Mouse (Mus musculus) heart, embryonic 16.5 days (tissue): ENCODE data around the gene B430306N03Rik. TPM values are rescaled to one million over a fixed set of nuclear protein-coding genes. Genes with fewer than 3 reads are reported as not detected.
A peak's percentile ranks its signal among the peaks of the same experiment; 100 is the strongest.

Experiments used
- ATAC-seq: fragments of 200-750 bp; cut with Nextera tagmentation; replicated peaks from 2 replicates; pipeline ENCODE4 v1.8.0; 2017; ENCODE audit warnings: moderate number of reproducible peaks; ENCODE audit not compliant: insufficient read depth, low FRiP score; ENCODE audit errors: extremely low read depth
- H3K27ac ChIP-seq: fragments of 300-500 bp; sonication (generic); 2 replicates; pipeline ENCODE4 v1.5.1; 2014; ENCODE audit warnings: mild to moderate bottlenecking, low read length, control low read depth, moderate library complexity
- H3K27me3 ChIP-seq: fragments of 300-500 bp; sonication (generic); 2 replicates; pipeline ENCODE4 v1.6.1; 2014; ENCODE audit warnings: low read length, mixed read lengths; ENCODE audit not compliant: control insufficient read depth, insufficient read depth
- H3K36me3 ChIP-seq: fragments of 300-500 bp; sonication (generic); 2 replicates; pipeline ENCODE4 v1.6.1; 2014; ENCODE audit not compliant: control insufficient read depth, insufficient read depth
- H3K4me1 ChIP-seq: fragments of 300-500 bp; sonication (generic); 2 replicates; pipeline ENCODE4 v1.6.1; 2014; ENCODE audit warnings: low read length, mixed read lengths; ENCODE audit not compliant: control insufficient read depth, insufficient read depth
- H3K4me2 ChIP-seq: fragments of 300-500 bp; sonication (generic); 2 replicates; pipeline ENCODE4 v1.6.1; 2014; ENCODE audit warnings: low read depth, mild to moderate bottlenecking, control low read depth, low read length
- H3K4me3 ChIP-seq: fragments of 300-500 bp; sonication (generic); 2 replicates; pipeline ENCODE4 v1.5.1; 2014; ENCODE audit warnings: mild to moderate bottlenecking, control low read depth, low read length
- H3K9ac ChIP-seq: fragments of 300-500 bp; sonication (generic); 2 replicates; pipeline ENCODE4 v1.6.1; 2014; ENCODE audit warnings: low read length, control low read depth
- H3K9me3 ChIP-seq: fragments of 300-500 bp; sonication (generic); replicated peaks from 2 replicates; pipeline ENCODE4 v1.6.1; 2016; ENCODE audit warnings: low read length; ENCODE audit not compliant: control insufficient read depth
- WGBS: fragments of 180-500 bp; shearing (Covaris S2); extraction: QIAGEN DNeasy Blood & Tissue Kit; methylation state at CpG from one replicate; pipeline ENCODE4 v1.1.7; 2014; 5-methylcytosine and 5-hydroxymethylcytosine counted together
- polyA plus RNA-seq: library from polyadenylated mRNA; unstranded; fragments of >200 nt; fragmentation: Nextera tagmentation; extraction: Ambion mirVana; gene quantifications from 2 replicates; pipeline ENCODE4 v1.2.1, GENCODE M21; 2015

B430306N03Rik gene
- polyA plus RNA-seq, 1 experiment from 2014 or later, result 0.37 TPM

DNA sequence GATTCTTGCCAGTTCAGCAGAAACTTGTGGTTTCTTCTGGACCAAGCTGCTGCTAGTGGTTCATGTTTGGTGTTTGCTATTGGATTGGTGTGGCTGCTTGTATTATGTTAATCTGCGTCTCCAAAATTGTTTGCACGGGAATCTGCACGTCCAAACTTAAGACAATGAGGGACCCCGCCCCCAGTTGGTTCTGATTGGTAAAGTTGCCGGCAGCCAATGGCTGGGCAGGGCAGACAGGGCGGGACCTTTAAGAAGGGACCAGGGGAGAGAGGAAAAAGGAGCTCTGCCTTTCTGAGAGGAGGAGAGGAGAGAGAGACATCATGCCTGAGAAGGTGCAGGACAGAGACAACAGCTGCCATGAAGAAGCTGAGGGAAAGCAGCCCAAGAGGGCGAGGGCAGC is 40.2 kb upstream of the B430306N03Rik start:
- H3K4me3 ChIP-seq, result no peak overlapping the region
- H3K9ac ChIP-seq, result no peak overlapping the region
- no peak overlapping the region for H3K4me2 ChIP-seq
- WGBS, result 56% methylated on average over 7 of the region's 7 CpGs
- no peaks in the 10 kb centered on the region for H3K4me1 ChIP-seq
- no peak for ATAC-seq
- no peaks in the 10 kb centered on the region for H3K36me3 ChIP-seq
- H3K27me3 ChIP-seq, result no peaks in the 10 kb centered on the region
- no peaks in the 10 kb centered on the region for H3K9me3 ChIP-seq
- no peak overlapping the region for H3K27ac ChIP-seq

DNA sequence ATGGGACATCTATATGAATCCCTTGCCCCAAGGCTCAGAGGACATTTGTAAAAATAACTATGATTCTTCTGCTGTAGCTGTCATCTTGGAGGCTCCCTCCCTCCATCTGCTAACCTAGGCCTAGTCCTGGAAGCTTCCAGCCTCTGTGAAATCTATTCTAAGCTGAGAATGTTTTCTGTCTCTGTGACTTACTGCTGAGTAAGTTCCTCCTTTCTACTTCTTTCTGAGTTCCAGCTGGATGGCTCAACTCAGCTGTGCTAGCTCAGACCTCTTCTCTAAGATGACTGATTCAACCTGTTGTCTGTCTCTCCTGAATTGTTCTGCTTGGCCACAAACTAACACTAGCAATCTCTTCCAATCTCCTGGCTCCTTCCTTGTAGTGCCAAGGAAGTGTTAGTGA is 37.6 kb upstream of the B430306N03Rik start:
- no peak overlapping the region for H3K4me2 ChIP-seq
- H3K9me3 ChIP-seq, result no peaks in the 10 kb centered on the region
- peaks cover 3% of the 10 kb centered on the region; the same call in 1 of the 2 replicates for H3K4me1 ChIP-seq
- H3K9ac ChIP-seq, result no peak overlapping the region
- no peak overlapping the region for H3K27ac ChIP-seq
- ATAC-seq, result no peak
- H3K4me3 ChIP-seq, result no peak overlapping the region
- no peaks in the 10 kb centered on the region for H3K27me3 ChIP-seq
- H3K36me3 ChIP-seq, result no peaks in the 10 kb centered on the region

DNA sequence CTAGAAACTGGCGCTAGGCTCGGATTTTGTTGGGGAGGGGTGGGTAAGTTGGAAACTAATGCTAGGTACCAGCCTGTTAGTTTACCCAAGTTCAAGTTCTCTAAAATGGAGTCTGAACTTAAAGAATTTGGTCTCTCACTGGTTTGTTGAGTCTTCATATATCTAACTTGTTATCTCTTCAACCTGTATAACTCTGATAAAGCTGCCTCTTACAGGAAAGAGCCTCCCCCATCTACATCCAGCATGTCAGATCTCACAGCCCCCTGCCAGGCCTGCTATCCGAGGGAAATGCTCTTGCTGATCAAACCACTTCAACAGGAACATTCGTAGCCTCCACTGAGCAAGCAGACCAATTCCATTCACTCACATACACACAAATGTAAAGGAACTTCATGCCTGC is 36.9 kb upstream of the B430306N03Rik start:
- H3K9me3 ChIP-seq, result no peaks in the 10 kb centered on the region
- no peak overlapping the region for H3K4me3 ChIP-seq
- no peak for ATAC-seq
- peaks cover 3% of the 10 kb centered on the region; the same call in 1 of the 2 replicates for H3K4me1 ChIP-seq
- H3K27ac ChIP-seq, result no peak overlapping the region
- no peaks in the 10 kb centered on the region for H3K36me3 ChIP-seq
- H3K9ac ChIP-seq, result no peak overlapping the region
- WGBS, result 80% methylated on average over 4 of the region's 4 CpGs
- H3K4me2 ChIP-seq, result no peak overlapping the region
- no peaks in the 10 kb centered on the region for H3K27me3 ChIP-seq

DNA sequence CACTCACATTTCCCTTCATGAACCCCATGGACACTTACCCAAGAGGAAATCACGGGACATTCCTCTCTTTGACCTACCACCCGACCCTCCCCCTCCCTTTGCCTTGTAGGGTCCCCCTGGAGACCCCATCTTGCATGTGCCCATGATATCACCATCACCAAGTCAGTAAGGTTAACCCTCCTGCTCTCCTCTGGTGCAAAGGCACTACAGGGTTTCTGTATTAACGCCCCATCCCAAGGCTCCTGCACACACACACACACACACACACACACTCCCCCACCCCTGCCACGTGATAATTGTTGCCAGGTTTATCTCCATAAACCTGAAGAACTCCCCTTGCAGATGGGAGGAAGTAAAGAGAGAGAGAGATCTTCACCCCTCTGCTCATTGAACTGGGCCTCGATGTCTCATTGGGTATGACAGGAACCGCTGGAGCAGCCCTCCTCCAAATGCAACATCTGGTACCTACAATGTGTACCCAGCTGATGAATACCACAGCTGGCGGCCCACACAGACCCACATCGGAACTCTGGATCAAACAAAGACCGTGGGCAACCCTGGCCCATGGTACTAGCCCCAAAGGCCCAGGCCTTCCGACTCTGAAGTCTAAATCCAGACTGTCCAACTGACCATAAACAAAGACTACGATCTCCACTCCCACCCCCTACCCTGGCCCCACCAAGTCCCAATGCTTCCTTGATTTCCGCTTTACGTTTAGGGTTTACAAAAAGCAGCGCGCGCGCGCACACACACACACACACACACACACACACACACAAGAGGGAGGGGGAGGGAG is 34.8 kb upstream of the B430306N03Rik start:
- Histone ChIP-seq H3K36me3 (no peaks in the 10 kb centered on the region), H3K4me3 (peak overlapping the region; percentile 37), H3K4me2 (peak overlapping the region; percentile 61), H3K9me3 (no peaks in the 10 kb centered on the region), H3K27me3 (no peaks in the 10 kb centered on the region), H3K9ac (peak overlapping the region; percentile 46), H3K4me1 (peaks cover 3% of the 10 kb centered on the region; the same call in 1 of the 2 replicates), H3K27ac (no peak overlapping the region)
- 39% methylated on average over 18 of the region's 18 CpGs for WGBS
- no peak for ATAC-seq

DNA sequence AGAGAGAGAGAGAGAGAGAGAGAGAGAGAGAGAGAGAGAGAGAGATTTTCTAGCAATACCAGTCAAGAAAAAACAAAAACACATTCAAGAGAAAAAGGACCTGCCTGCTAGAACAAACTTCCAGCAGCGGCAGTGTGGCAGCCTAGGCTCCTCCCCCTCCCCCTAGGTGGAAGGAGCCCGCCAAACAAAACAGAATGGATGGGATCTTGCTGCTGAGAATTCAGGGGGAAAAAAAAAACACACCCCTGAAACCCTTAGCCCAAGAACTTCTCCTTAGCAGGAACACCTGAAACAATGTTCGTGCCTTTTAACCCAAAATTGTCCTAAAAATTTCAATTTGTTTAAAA is 34.2 kb upstream of the B430306N03Rik start:
- Histone ChIP-seq H3K27ac (no peak overlapping the region), H3K4me2 (peak overlapping the region; percentile 61), H3K4me1 (peaks cover 3% of the 10 kb centered on the region; the same call in 1 of the 2 replicates), H3K27me3 (no peaks in the 10 kb centered on the region), H3K9me3 (no peaks in the 10 kb centered on the region), H3K36me3 (no peaks in the 10 kb centered on the region), H3K4me3 (peak overlapping the region; percentile 37), H3K9ac (peak overlapping the region; percentile 46)
- WGBS, result 9% methylated on average over 3 of the region's 3 CpGs
- ATAC-seq, result no peak

DNA sequence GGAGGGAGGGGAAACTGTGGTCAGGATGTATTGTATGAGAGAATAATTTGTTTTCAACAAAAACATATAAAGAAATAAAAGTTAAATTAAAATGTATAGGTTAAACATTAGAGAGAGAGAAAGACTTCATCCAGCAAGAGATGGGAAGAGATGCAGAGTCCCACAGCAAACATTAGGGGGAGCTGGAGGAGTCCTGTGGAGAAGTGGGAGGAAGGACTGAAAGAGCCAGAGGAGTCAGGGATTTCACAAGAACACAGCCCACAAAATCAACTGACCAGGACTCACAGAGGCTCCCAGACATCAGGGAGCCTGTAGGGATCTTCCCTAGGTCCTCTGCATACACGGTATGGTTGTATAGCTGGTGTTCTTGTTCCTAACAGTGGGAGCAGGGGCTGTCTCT is 29.2 kb upstream of the B430306N03Rik start:
- Histone ChIP-seq H3K27ac (no peak overlapping the region), H3K9me3 (peaks cover 3% of the 10 kb centered on the region; the same call in 1 of the 2 replicates), H3K27me3 (no peaks in the 10 kb centered on the region), H3K4me2 (no peak overlapping the region), H3K4me1 (no peaks in the 10 kb centered on the region), H3K4me3 (no peak overlapping the region), H3K36me3 (no peaks in the 10 kb centered on the region), H3K9ac (no peak overlapping the region)
- no peak for ATAC-seq
- 33% methylated on average over 1 of the region's 1 CpGs for WGBS

DNA sequence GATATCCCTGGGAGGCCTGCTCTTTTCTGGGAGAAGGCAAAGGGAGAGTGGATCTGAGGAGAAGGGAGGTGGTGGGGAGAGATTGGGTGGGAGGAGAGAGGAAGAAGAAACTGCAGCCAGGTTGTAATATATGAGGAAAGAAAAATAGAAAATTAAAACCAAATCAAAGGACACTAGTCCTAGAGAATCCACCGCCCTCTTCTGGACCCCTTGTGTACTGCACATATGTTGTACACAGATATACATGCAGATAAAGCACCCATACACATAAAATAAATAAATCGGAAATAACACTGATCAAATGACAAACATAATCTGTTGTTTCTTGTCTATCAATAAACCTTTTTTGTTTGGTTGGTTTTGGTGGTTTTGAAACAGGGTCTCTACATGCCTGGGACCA is 28.7 kb upstream of the B430306N03Rik start:
- Histone ChIP-seq H3K4me1 (no peaks in the 10 kb centered on the region), H3K4me2 (no peak overlapping the region), H3K36me3 (no peaks in the 10 kb centered on the region), H3K9me3 (peaks cover 3% of the 10 kb centered on the region; the same call in 1 of the 2 replicates), H3K27ac (no peak overlapping the region), H3K27me3 (no peaks in the 10 kb centered on the region), H3K4me3 (no peak overlapping the region), H3K9ac (no peak overlapping the region)
- WGBS, result 58% methylated on average over 2 of the region's 2 CpGs
- no peak for ATAC-seq

DNA sequence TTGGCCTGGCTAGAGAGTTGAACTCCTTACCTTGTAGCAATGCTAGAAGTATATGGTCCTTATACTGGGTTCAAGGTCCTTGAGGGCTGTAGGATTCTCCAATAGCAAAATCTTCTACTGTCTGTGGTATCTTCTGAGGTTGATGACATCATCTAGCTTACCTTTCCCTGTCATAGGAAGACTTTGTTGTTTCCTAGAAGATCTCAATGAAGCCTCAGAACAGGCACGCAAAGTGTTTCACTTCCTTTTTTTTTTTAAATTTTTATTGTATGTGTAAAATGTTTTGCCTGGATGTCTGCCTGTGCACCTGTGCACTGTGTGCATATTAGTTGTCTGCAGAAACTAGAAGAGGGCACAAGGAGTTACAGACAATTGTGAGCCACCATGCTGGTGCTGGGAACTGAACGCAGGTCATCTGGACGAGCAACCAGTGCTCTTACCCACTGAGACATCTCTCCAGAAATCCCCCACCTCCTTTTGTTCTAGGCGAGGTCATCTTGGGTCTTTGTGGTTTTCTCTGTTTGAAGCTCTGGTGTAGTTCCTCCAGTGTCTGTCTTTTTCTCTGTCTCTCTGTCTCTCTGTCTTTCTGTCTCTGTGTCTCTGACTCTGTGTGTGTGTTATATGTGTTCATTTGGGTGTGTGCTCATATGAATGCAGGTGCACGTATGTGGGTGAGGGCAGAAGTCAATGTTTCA is 22.3 kb upstream of the B430306N03Rik start:
- Histone ChIP-seq H3K27me3 (no peaks in the 10 kb centered on the region), H3K9me3 (peaks cover 3% of the 10 kb centered on the region; the same call in 1 of the 2 replicates), H3K4me3 (no peak overlapping the region), H3K4me1 (no peaks in the 10 kb centered on the region), H3K9ac (no peak overlapping the region), H3K4me2 (no peak overlapping the region), H3K27ac (no peak overlapping the region), H3K36me3 (no peaks in the 10 kb centered on the region)
- WGBS, result 73% methylated on average over 5 of the region's 5 CpGs
- no peak for ATAC-seq

DNA sequence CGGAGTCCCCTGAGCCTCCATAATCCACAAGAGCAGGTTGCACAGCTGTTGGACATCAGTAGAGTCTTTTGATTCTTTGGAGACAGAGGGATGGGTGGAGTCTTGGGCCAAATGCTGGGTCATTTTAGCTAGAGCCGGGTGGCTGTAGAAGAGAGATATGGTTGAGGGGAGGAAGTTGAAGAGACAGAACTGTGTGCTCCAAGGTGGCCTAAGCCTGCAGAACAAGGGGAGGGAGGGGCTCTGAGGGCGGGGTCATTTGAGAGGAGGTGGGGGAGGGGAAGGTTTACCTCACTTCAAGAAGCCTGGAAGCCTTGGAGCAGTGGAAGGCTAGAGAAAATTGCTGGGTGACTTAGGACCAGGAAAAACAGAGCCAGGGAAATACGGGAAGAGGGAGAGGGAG is 16.7 kb upstream of the B430306N03Rik start, which contains the start of gene Treml2:
Treml2 (plus strand) TSS at position 296 of the 400 bp plus-strand sequence.
- Histone ChIP-seq H3K4me2 (peak within 1 kb of the TSS; percentile 37), H3K4me3 (peak within 1 kb of the TSS; percentile 37), H3K27me3 (no peaks in the 10 kb centered on the region), H3K9ac (no peak within 1 kb of the TSS), H3K36me3 (no peaks in the 10 kb centered on the region), H3K27ac (peak within 1 kb of the TSS; percentile 27; the same call in 1 of the 2 replicates), H3K4me1 (no peaks in the 10 kb centered on the region), H3K9me3 (no peaks in the 10 kb centered on the region)
- ATAC-seq, result no peak
- 30% methylated on average over 3 of the region's 4 CpGs for WGBS
